Mouse (Mus musculus) B cell, adult 62 days (primary cell): ENCODE results near the gene Psma6. TPM values are rescaled to one million over a fixed set of nuclear protein-coding genes. Genes with fewer than 3 reads are reported as not detected.

ENCODE experiments used
- total RNA-seq: library from RNA; stranded (reverse); gene quantifications from 4 replicates; pipeline ENCODE4 v1.2.4, GENCODE M21; 2023

Gene Psma6
- total RNA-seq, result 86.9 to 95.3 TPM (median 89.5 TPM) in 4 replicates

DNA sequence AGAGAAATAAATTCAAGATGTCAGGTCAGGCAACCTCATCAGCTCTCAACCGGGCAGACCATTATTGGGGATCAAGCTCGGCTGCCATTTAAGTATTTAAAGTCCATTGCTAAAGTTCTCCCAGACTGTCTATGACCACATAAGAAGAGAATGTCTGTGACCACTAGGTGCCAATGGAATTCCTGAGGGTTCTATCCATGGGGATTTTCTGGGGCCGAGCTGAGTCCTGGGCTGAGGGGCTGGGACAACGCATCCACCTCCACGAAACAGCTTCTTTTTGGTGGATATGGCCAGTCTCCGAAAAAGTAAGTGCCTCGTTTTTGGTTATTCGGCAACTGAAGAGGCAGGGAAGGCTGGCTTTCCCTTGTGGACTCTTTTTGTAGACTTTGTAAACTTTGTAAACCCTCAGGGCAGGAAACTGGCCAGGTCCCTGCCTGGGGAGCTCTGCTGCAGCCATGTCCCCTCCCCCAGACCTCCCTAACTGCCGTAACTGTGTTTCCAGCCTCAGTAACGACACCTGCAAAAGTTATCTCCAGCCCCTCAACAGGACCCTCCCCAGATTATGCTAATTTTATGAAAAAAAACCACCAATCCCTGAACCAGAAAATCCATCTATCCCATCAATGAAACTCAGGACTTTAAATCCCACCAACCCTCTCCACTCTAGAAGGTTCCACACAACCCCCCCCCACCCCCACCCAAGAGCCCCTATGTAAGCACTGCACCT, at the start of gene Psma6:
TSS of gene Psma6 (plus strand) at position 200 of the 727 bp plus-strand sequence.

Other genes with a start within 250 kb of the Psma6 start
- gene Srp54b, start 229.1 kb upstream of the Psma6 start, total RNA-seq, result 49.7 to 59.9 TPM (median 53.8 TPM) in 4 replicates
- gene 1700047I17Rik2, start 184.6 kb upstream of the Psma6 start, total RNA-seq, result 4.5 to 10.9 TPM (median 9.8 TPM) in 3 of 4 replicates, not detected in the other
- gene Srp54c, start 154.1 kb upstream of the Psma6 start, total RNA-seq, result 20.3 to 28.0 TPM (median 23.3 TPM) in 4 replicates
- gene 1110008L16Rik, start 84.6 kb upstream of the Psma6 start, total RNA-seq, result 10.6 to 11.9 TPM (median 11.6 TPM) in 4 replicates
- gene Ppp2r3c, start 81.2 kb upstream of the Psma6 start, total RNA-seq, result 18.8 to 27.6 TPM (median 21.5 TPM) in 4 replicates
- 236 to 348 TPM (median 258 TPM) in 4 replicates for gene Nfkbia, start 108.4 kb downstream of the Psma6 start, total RNA-seq
- gene Aldoart2, start 181.0 kb downstream of the Psma6 start, total RNA-seq, result not detected in 4 replicates
- gene Insm2, start 215.2 kb downstream of the Psma6 start, total RNA-seq, result not detected in 4 replicates